Mouse (Mus musculus) heart, adult 2 months (tissue): ENCODE results near the gene Rnf114.

ENCODE experiments used
- CTCF ChIP-seq: fragments of 200-600 bp; IDR thresholded peaks from 2 replicates; pipeline ENCODE4 v1.8.1; 2022; ENCODE audit warnings: antibody characterized with exemption, mild to moderate bottlenecking, moderate library complexity
- POLR2A ChIP-seq: fragments of 200-500 bp; IDR thresholded peaks from 2 replicates; pipeline ENCODE4 v1.6.1; 2011; ENCODE audit warnings: mild to moderate bottlenecking, low read depth, low read length, control low read depth; ENCODE audit not compliant: insufficient read depth

- TF ChIP-seq CTCF (no peak), POLR2A (no peak)
Measured at GRCm38 (mm10) chr2:167487551-167487950, 4.9 kb upstream of the Rnf114 start.
